Mouse (Mus musculus): ENCODE data around the gene March9.
"Not testable (repeated sequence)": the region's sequence is repeated elsewhere in the genome, so short reads cannot be mapped to it uniquely, and the experiment has no call there.

The March9 gene

DNA sequence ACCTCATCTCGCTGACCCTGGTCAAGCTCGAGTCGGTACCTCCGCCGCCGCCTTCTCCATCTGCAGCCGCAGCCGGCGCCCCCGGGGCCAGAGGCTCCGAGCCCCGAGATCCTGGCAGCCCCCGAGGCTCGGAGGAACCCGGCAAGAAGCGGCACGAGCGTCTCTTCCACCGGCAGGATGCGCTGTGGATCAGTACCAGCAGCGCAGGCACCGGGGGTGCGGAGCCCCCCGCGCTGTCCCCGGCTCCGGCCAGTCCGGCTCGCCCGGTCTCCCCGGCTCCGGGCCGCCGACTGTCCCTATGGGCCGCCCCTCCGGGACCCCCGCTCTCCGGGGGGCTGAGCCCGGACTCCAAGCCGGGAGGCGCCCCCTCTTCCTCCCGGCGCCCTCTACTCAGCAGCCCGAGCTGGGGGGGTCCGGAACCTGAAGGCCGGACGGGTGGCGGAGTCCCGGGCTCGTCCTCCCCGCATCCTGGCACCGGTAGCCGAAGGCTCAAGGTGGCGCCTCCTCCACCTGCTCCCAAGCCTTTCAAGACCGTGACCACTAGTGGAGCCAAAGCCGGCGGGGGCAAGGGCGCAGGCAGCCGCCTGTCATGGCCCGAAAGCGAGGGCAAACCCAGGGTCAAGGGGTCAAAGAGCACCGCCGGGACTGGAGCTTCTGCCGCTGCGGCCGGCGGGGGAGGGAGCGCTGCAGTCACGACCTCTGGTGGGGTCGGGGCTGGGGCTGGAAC lies 19.8 kb upstream of the March9 start:
- no peak for DNase-seq (ENCODE audit: inconsistent ontology term)

DNA sequence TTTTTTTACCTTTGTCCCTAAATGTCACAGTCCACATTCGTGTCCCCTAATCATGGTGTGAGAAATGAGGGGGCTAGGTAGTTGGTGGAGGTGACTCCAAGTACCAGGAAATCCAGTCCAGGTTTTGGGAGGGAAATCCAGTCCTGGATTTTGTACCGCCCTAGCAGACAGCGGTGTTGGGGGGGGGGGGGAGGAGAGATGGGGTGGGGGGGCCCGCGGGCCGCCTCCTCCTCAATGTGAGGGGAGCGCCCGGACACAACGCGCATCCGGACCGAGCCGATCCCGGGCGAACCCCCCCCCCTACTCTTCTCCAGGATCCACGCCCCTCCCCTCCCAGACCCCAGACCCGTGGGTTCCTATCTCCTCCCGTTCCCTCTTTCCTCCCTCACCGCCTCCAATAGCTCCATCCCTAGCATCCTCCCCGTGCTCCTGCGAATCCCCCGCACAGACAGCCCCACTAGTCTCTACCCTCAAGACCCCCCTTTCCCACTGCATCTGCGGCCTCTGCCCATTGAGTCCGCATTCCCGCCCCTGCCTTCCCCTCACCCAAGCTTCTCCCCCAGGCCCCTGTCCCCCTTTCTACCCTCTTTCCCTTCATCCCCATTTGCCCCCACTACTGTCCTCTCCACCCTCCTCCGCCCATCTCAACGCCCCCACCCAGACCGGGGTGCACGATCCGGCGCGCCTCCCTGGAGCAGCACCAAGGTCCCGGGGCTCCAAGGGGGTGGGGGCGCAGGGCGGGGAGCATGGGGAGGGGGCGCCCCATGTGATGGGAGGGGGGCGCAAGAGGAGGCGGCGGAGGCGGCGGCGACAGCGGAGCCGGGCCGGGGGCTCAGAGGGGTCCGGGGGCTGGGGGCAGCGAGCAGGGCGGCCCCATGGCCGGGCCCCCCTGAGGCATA lies 18.9 kb upstream of the March9 start:
- DNase-seq (ENCODE audit: inconsistent ontology term) = no peak

DNA sequence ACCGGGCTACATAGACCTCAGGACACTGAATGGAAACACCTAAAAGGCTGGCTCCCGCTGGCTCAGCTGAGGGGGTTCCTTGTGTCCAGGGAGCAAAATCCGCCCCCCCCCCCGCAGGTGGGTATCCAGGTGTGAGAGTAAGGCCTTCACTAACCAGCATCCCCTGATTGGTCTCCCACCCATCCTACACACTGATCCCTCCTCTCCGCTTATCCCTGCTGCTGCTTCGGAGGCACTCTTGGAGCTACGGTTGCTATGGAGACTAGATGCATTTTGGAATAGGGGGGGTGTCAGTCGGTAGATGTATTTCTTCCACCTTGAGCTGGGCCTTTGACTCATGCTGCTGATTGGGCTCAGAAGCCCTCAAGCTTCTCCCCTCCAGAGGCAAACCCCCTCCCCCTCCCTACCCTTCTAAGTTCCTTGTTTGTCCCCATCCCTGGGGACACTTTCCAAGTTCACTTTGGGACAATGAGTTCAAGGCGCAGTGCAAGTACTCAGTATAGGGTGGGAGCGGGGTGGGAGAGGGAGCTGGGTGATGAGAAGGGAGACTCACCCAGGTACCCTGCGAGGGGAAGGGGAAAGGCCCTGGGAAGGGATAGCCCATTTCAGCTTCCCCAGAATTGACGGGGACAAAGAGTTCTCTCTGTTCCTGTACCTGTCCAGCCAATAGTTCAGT lies 18.2 kb upstream of the March9 start:
- DNase-seq (ENCODE audit: inconsistent ontology term) = no peak

DNA sequence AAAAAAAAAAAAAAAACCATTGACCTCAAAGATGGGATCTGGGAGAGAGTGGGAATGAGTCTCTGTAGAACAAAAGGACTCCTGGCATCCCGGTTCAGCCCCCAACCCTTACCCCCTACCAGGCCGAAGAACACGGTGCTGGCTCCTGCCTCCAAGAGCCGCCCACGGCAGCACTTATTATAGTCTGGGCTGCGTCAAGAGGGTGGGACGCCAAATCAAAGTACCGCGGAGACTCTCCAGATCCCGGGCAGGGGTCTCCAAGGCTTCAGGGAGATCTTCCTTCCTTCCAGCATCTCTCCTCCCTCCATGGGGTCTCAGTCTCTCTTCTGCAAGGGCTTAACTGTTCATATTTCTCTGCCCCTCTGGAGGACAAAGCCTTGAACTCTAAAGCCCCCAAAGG lies 17.5 kb upstream of the March9 start:
- no peak for DNase-seq (ENCODE audit: inconsistent ontology term)

DNA sequence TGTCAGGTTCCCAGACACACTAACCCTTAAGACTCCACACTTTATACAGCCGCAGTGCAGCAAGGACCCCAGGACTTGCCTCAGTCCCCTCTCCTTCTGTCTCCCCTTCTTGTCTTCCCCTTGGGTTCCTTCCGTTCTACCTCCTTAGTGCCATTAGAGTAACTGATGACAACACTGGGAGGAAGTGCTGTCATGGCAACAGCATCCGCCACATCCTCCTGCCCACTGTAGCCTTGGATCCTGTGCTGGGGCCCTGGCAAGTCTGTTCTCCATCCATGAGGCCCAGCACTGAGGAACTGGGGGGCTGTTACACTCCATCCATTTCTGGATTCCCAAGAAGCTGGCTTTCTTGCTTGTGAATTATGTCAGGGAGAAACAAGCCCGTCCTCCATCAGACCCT lies 16.1 kb upstream of the March9 start:
- no peak for DNase-seq (ENCODE audit: inconsistent ontology term)

DNA sequence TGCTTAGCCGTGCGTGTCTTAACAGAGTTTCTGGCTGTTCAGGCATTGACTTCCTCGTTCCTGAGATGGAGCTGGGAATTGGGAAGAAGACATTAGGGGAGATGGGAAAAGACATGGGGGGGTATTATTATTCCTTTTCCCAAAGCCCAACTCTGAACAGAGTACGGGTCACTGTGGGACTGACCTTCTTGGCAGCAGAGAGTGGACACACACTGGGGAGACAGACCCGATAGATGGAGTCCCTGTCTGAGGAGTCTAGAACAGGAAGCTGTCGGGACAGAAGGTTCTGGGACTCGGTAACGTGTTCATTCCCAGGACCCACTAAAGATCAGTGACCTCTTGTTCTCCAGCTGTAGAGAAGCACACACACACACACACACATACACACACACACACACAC lies 15.7 kb upstream of the March9 start:
- DNase-seq (ENCODE audit: inconsistent ontology term) = no peak

DNA sequence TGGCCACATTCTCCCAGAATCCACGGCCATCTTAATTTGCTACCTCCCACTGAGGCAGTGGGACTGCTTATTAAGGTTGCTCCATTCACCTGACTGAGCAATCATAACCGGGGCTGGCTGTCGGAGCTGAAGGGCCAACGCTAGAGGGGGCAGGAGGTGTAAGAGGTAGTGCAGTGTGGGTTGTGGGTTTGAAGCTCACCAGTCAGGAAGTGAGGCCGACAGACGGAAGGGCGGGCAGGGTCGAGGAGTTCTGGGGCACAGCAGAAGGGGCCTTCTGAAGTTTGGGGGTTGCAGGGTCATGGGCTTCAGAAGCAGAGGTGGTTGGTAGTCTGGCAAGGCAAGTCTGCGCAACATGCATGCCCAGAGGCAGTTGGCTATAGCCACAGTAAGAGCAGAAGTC lies 15.1 kb upstream of the March9 start, which contains the start of gene Agap2:
TSS of gene Agap2 (plus strand) at position 205 of the 400 bp plus-strand sequence.
- no peak for DNase-seq (ENCODE audit: inconsistent ontology term)

DNA sequence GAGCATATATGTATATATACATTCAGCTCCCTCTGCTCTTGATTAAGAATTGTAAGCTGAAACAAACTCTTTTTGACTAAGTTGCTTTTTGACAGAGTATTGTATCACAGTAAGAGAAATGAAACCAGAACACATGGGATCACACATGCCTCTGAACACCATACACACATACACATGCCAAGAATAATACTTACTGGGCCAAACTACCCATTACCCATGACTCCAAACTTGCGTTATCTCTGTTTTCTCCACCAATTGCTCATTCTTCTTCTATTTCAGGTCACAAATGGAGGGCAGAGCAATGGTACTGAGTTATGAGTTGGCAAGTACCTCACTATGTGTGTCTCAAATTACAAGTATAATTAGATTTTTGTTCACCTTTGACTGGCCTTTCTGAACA lies 14.0 kb upstream of the March9 start:
- no peak for DNase-seq (ENCODE audit: inconsistent ontology term)

DNA sequence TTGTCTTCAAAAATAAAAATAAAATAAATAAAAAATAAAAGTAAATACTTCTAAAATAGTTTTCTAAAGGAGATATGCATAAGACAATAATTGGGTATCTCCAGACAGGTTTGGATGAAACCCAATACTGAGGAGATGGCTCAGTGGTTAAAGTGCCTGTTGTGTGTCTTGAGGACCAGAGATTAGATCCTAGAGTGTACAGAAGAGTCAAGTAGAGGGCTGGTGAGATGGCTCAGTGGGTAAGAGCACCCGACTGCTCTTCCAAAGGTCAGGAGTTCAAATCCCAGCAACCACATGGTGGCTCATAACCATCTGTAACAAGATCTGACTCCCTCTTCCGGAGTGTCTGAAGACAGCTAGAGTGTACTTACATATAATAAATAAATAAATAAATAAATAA lies 13.0 kb upstream of the March9 start:
- DNase-seq (ENCODE audit: inconsistent ontology term) = not testable (repeated sequence)

DNA sequence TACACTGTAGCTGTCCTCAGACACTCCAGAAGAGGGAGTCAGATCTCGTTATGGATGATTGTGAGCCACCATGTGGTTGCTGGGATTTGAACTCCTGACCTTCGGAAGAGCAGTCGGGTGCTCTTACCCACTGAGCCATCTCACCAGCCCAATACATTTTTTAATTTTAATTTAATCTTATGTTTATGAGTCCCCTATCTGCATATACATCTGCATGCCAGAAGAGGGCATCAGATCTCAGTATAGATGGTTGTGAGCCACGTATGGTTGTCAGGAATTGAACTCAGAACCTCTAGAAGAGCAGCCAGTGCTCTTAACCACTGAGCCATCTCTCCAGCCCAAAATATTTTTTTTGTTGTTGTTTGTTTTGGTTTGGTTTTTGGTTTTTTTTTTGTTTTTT lies 12.3 kb upstream of the March9 start:
- not testable (repeated sequence) for DNase-seq (ENCODE audit: inconsistent ontology term)

DNA sequence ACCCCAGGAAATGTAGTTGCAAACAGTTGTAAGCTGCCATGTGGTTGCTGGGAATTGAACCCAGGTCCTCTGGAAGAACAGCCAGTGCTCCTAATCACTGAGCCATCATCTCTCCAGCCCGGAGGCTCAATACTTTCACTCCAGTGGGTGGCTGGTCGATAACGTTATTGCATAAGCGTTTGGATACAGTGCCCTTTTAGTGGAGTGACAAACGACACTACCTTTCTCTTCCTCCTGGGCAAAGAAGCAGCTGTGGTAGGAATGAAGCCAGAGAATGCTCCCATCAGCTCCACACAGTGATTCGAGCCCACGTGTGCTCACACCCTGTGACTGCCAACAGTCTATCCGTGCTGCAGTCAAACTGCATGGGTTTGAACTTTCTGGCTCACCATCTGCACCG lies 11.2 kb upstream of the March9 start:
- DNase-seq (ENCODE audit: inconsistent ontology term) = no peak

DNA sequence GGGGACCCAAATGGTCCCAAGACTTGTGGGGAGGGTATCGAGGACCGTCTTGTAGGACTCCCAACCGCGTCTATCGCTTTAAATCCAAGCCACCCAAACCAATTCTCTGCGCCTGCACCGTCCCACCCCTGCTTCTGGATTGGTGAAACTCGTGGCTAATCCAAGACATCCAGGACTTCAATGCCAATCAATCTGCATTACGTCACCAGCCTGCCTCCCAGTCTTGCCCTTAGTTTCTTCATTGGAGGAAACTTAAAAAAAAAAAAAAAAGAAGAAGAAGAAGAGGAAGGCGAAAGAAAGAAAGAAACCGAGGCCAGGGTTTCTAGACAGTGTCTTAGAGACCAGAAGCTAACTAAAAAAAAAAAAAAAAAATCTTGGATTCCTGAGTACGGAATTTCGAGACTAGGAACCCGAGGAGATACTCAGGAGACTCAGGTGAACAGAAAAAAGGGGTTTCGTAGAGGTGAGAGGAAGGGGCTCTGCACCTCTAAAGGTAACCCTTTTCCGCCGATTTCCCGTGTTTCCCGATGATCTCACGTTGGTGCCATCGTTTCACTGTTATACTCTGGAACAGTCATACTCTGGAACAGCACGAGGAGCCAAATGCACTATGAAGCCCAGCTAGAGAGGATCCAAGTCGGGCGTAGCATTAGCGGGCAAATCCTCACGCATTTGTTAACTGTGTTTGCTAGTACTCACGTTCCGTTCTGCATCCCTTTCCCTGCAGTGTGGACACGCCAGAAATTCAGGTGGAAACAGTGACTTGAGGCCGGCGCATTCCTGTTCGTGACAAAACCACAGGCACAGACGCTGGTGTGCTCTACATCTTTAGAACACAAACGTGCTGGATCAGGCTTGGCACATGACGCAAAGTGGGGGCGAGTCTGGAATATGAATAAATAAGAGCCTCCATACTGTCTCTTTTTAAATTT lies 10.5 kb upstream of the March9 start, which contains the start of gene Tspan31:
TSS of gene Tspan31 (minus strand) at position 75 of the 932 bp plus-strand sequence.
- peak; percentile 96 for DNase-seq (ENCODE audit: inconsistent ontology term)

DNA sequence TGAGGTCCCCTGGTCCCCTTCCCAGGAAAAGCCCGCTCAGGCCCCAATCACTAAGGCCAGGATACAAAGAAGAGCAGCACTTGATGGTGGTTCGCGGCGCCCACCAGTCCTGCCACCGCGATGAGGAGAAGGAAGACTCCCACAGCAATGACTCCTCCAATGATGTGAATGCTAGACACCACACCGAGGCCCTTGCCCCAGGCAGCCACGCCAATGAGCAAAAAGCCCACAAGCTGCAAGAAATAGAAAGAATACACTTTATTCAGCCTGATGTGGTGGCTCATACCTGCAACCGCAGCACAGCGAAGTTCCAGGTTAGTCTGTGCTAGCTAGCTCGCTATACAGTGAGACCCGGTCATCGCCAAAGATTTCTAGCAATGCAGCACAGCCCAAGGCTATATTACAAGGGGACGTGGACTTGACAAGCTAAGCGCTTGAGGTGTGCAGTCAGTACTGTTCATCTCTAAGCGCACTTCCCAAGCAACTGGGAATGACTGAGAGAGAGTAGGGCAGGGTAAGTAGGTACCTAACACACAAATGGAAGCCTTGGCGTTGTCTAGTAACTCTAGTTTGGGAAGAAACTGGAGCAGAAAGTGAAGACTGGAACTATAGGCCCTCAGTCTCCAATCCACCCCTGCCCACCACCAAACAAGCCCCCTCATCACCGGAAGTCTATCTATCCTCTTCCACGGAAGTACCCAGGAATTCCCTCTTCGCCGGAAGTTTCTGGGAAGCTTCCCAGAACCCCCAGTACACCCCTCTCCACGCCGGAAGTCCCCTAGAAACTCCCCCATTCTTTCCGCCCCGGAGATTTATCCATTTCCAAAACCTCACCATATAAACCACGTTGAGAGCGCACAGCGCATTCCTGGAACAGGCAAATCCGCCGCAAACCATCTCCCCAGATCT lies 9.6 kb upstream of the March9 start:
- no peak for DNase-seq (ENCODE audit: inconsistent ontology term)

DNA sequence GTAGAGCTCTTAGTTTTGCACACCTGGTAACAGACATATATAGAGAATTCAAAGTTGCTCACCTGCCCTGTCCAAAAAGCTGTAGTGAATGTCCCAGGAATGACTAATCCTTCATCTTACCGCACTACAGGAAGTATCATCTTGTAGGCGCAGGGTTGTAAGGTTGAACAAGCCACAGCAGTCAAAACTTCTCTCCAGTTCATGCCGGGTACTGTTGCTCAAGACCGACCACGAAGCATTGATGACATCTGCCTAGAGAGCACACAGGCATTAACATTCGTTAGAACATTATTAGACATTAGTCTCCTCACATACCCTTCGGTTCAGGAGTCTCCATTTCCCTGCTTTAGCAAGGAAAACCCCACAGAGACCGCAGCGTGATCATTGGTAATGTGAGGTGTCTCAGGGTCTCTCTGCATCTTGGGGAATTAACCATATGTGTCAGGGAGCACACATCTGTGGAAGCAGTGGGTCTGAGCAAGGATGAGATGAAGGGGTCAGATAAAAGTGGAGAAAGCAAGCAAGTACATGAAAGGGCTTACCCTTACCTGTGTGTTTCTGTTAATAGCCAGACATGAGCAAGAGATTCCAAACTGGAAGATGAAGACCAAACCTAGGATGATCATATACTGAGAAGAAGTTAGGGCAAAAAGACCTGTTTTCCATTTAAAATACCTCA lies 8.5 kb upstream of the March9 start:
- no peak for DNase-seq (ENCODE audit: inconsistent ontology term)

DNA sequence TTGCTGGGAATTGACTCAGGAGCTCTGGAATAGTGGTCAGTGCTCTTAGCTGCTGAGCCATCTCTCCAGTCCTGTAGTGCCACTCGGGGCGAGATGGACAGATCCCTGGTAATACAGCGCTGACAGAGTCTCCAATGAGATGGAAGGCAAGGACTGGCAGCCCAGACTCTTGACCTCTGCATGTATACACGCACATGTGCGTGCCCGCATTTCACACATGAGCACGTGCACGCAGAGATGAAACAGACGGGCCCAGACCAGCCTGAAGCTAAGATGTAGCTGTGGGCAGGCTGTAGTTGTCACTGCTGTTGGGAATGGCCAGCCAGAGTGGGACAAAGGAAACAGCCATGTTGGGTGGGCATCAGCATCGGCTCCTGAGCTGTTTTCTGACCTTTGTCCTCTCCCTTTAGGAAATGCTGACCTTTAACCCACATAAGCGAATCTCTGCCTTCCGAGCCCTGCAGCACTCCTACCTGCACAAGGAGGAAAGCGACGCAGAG lies 6.6 kb upstream of the March9 start:
- no peak for DNase-seq (ENCODE audit: inconsistent ontology term)

DNA sequence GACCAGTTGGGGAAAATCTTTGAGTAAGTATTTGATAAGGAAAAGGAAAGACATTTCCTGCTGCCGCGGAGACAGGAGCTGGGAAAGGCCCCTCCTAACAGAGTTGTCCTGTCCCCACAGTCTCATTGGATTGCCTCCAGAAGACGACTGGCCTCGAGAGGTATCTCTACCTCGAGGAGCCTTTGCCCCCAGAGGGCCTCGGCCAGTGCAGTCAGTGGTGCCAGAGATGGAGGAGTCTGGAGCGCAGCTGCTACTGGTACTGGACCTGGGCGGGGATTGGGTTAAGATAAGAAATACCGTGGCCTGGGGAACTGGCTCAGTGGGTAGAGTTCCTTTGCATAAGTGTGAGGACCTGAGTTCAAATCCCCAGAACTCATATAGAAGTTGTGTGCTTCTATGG lies 6.0 kb upstream of the March9 start:
- DNase-seq (ENCODE audit: inconsistent ontology term) = no peak

DNA sequence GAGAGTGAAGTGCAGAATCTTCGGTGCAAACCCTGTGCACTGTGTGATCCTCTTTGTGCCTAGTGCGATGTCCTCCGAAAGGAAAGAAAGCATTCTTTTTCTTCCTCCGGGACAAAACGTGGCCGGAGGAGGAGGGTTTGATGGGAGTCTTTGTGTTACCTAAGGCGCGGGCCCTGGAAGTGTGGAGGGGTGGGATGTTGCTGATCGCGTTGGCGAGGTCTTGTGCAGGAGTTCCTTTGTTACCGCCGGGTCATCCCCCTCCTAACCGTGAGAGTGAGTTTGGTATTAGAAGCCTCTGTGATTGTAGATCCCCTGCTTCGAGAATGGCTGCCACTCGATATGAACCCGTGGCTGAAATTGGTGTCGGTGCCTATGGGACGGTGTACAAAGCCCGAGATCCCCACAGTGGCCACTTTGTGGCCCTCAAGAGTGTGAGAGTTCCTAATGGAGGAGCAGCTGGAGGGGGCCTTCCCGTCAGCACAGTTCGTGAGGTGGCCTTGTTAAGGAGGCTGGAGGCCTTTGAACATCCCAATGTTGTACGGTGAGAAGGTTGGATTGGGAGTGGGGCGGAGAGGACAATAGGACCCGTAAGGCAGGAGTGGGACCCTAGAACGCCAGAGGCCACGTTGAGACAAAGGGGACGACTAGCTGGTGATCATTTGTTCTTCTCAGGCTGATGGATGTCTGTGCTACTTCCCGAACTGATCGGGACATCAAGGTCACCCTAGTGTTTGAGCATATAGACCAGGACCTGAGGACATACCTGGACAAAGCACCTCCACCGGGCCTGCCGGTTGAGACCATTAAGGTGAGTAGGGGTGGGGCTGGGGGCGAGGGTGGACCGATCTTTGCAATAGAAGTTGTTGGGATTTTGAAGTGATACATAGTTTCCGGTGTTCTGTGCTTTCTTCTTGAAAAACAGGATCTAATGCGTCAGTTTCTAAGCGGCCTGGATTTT lies 4.2 kb upstream of the March9 start:
- DNase-seq (ENCODE audit: inconsistent ontology term) = no peak

DNA sequence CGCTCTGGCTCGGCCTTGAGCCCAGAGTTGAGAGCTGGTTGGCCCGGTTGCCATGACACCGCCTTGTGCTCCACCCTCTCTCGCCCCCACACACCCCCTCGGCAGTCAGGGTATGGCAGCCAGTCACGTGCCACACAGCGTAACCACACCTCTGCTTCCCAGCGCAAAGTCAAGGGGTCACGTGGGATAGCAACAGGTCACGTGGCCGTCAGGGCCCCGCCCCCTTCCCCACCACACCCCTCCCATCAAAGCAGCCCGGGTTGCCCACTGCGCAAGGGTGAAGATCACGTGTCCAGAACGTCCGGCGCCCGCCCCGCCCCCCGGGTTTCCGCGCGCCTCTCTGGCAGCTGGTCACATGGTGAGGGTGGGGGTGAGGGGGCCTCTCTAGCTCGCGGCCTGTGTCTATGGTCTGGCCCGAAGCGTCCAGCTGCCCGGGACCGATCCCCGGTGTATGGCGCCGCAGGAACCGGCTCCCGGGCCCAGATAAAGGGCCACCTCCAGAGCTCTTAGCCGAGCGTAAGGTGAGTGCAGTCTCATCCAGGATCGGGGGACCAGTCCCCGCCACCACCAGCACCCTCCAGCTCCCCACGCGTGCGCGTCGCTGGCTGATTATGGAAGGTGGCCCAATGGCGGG lies 3.4 kb upstream of the March9 start, which contains the start of gene Cdk4:
TSS of gene Cdk4 (plus strand) at position 296 of the 634 bp plus-strand sequence.
- peak; percentile 100 for DNase-seq (ENCODE audit: inconsistent ontology term)
